Mouse (Mus musculus) limb, embryonic 14.5 days (tissue): Measurements from ENCODE around the gene Ddo. TPM values are rescaled to one million over a fixed set of nuclear protein-coding genes. Genes with fewer than 3 reads are reported as not detected.

Source experiments
- ATAC-seq: fragments of 200-750 bp; cut with Nextera tagmentation; 2 replicates; pipeline ENCODE4 v1.8.0; 2017; ENCODE audit warnings: low read depth, moderate number of reproducible peaks, moderate TSS enrichment; ENCODE audit not compliant: low FRiP score
- DNase-seq: peaks from one replicate; pipeline ENCODE4 v3.0.0-alpha.2; 2015; ENCODE audit warnings: low spot score
- H3K27ac ChIP-seq: fragments of 300-500 bp; sonication (generic); replicated peaks from 2 replicates; pipeline ENCODE4 v1.5.1; 2014; ENCODE audit warnings: low read depth, mild to moderate bottlenecking, low read length, moderate library complexity, mixed read lengths
- H3K27me3 ChIP-seq: fragments of 300-500 bp; sonication (generic); 2 replicates; pipeline ENCODE4 v1.6.1; 2014; ENCODE audit warnings: low read length, mixed read lengths; ENCODE audit not compliant: control insufficient read depth, insufficient read depth
- H3K36me3 ChIP-seq: fragments of 300-500 bp; sonication (generic); 2 replicates; pipeline ENCODE4 v1.6.1; 2014; ENCODE audit warnings: mild to moderate bottlenecking, low read length, moderate library complexity, mixed read lengths; ENCODE audit not compliant: control insufficient read depth, insufficient read depth
- H3K4me1 ChIP-seq: fragments of 300-500 bp; sonication (generic); 2 replicates; pipeline ENCODE4 v1.6.1; 2014; ENCODE audit warnings: antibody characterized with exemption, low read length, mixed read lengths; ENCODE audit not compliant: control insufficient read depth, insufficient read depth
- H3K4me2 ChIP-seq: fragments of 300-500 bp; sonication (generic); replicated peaks from 2 replicates; pipeline ENCODE4 v1.6.1; 2014; ENCODE audit warnings: low read depth, mild to moderate bottlenecking, low read length, moderate library complexity; ENCODE audit not compliant: severe bottlenecking
- H3K4me3 ChIP-seq: fragments of 300-500 bp; sonication (generic); replicated peaks from 2 replicates; pipeline ENCODE4 v1.5.1; 2014; ENCODE audit warnings: low read length
- H3K9ac ChIP-seq: fragments of 300-500 bp; sonication (generic); 2 replicates; pipeline ENCODE4 v1.6.1; 2014; ENCODE audit warnings: mild to moderate bottlenecking, low read depth, low read length, moderate library complexity; ENCODE audit not compliant: severe bottlenecking
- H3K9me3 ChIP-seq: fragments of 300-500 bp; sonication (generic); 2 replicates; pipeline ENCODE4 v1.6.1; 2016; ENCODE audit warnings: low read length; ENCODE audit not compliant: control insufficient read depth
- POLR2A ChIP-seq: fragments of 200-500 bp; IDR thresholded peaks from 2 replicates; pipeline ENCODE4 v1.8.0; 2012; ENCODE audit warnings: inconsistent platforms, mild to moderate bottlenecking, moderate library complexity, borderline replicate concordance; ENCODE audit not compliant: insufficient read depth, insufficient read length; ENCODE audit errors: extremely low read depth
- WGBS: fragments of 180-500 bp; shearing (Covaris S2); extraction: QIAGEN DNeasy Blood & Tissue Kit; methylation state at CpG from one replicate; pipeline ENCODE4 v1.1.7; 2014; 5-methylcytosine and 5-hydroxymethylcytosine counted together
- polyA plus RNA-seq, 2 experiments: library from polyadenylated mRNA; depleted of rRNA in 1 of 2; stranded (reverse) in 1 of 2; unstranded in 1 of 2; fragments of >200 nt; fragmentation: Nextera tagmentation in 1 of 2; extraction: Ambion mirVana in 1 of 2; gene quantifications; 2 replicates each; pipeline versions ENCODE4 v1.2.1 to v1.2.3; 2012 to 2014

Ddo gene
- polyA plus RNA-seq, 2 experiments: 0.06 to 0.28 TPM

- Histone ChIP-seq H3K27ac (no peak overlapping the region), H3K9ac (no peak overlapping the region), H3K9me3 (no peaks in the 10 kb centered on the region), H3K27me3 (no peaks in the 10 kb centered on the region), H3K4me1 (no peaks in the 10 kb centered on the region), H3K36me3 (no peaks in the 10 kb centered on the region), H3K4me3 (no peak overlapping the region), H3K4me2 (no peak overlapping the region)
- TF ChIP-seq POLR2A: no peak
- DNase-seq (no peak), ATAC-seq (no peak)
- WGBS: 70% methylated on average over 3 of the region's 3 CpGs
These were observed 35.5 kb downstream of the Ddo start for GRCm38 (mm10) chr10:40665270-40665669.

GRCm38 (mm10) chr10:40666943-40667342, 37.1 kb downstream of the Ddo start:
- Histone ChIP-seq H3K4me3 (no peak overlapping the region), H3K36me3 (no peaks in the 10 kb centered on the region), H3K4me2 (no peak overlapping the region), H3K9ac (no peak overlapping the region), H3K4me1 (no peaks in the 10 kb centered on the region), H3K27me3 (no peaks in the 10 kb centered on the region), H3K27ac (no peak overlapping the region), H3K9me3 (no peaks in the 10 kb centered on the region)
- ATAC-seq: no peak
- no peak for TF ChIP-seq POLR2A
- 75% methylated on average over 1 of the region's 1 CpGs for WGBS
- no peak for DNase-seq

GRCm38 (mm10) chr10:40668640-40669039, 38.8 kb downstream of the Ddo start:
- no peaks in the 10 kb centered on the region for H3K36me3 ChIP-seq
- H3K4me3 ChIP-seq: no peak overlapping the region
- no peak overlapping the region for H3K4me2 ChIP-seq
- ATAC-seq: no peak
- no peak overlapping the region for H3K9ac ChIP-seq
- H3K4me1 ChIP-seq: no peaks in the 10 kb centered on the region
- H3K27ac ChIP-seq: no peak overlapping the region
- H3K27me3 ChIP-seq: no peaks in the 10 kb centered on the region
- no peak for DNase-seq
- no peak for TF ChIP-seq POLR2A
- H3K9me3 ChIP-seq: no peaks in the 10 kb centered on the region

GRCm38 (mm10) chr10:40672587-40673296, 42.9 kb downstream of the Ddo start:
- Histone ChIP-seq H3K9me3 (no peaks in the 10 kb centered on the region), H3K27ac (no peak overlapping the region), H3K4me1 (no peaks in the 10 kb centered on the region; the same call in 1 of the 2 replicates), H3K4me2 (no peak overlapping the region), H3K9ac (no peak overlapping the region), H3K27me3 (no peaks in the 10 kb centered on the region), H3K36me3 (no peaks in the 10 kb centered on the region), H3K4me3 (no peak overlapping the region)
- ATAC-seq (no peak), DNase-seq (no peak)
- WGBS: 70% methylated on average over 8 of the region's 8 CpGs
- TF ChIP-seq POLR2A: no peak

GRCm38 (mm10) chr10:40673297-40673665, 43.5 kb downstream of the Ddo start:
- Histone ChIP-seq H3K4me2 (no peak overlapping the region), H3K27me3 (no peaks in the 10 kb centered on the region), H3K4me3 (no peak overlapping the region), H3K9me3 (no peaks in the 10 kb centered on the region), H3K36me3 (no peaks in the 10 kb centered on the region), H3K4me1 (no peaks in the 10 kb centered on the region; the same call in 1 of the 2 replicates), H3K27ac (no peak overlapping the region), H3K9ac (no peak overlapping the region)
- DNase-seq: no peak
- 73% methylated on average over 7 of the region's 7 CpGs for WGBS
- TF ChIP-seq POLR2A: no peak
- ATAC-seq: no peak
